Mouse (Mus musculus) adrenal gland, postnatal 14 days (tissue): Measurements from ENCODE around the gene Cdk5r1. TPM values are rescaled to one million over a fixed set of nuclear protein-coding genes. Genes with fewer than 3 reads are reported as not detected.

Source experiments
- DNase-seq: peaks from one replicate; pipeline ENCODE4 v3.0.0; 2021; ENCODE audit warnings: mixed read lengths
- total RNA-seq: library from RNA; stranded (reverse); gene quantifications from 2 replicates; pipeline ENCODE4 v1.2.3, GENCODE M21; 2021

The Cdk5r1 gene
- total RNA-seq, 1 experiment from 2014 or later, result 2.6 TPM

- no peak for DNase-seq
Measured at GRCm38 (mm10) chr11:80504519-80505385, 27.9 kb downstream of the Cdk5r1 start.

- no peak for DNase-seq
Measured at GRCm38 (mm10) chr11:80505581-80505980, 28.8 kb downstream of the Cdk5r1 start.

GRCm38 (mm10) chr11:80506483-80506882, 29.7 kb downstream of the Cdk5r1 start:
- no peak for DNase-seq

- DNase-seq, result no peak
Measured at GRCm38 (mm10) chr11:80507791-80508190, 31.0 kb downstream of the Cdk5r1 start.

- DNase-seq, result peak; percentile 22
Measured at GRCm38 (mm10) chr11:80508361-80509175, 31.7 kb downstream of the Cdk5r1 start.

- no peak for DNase-seq
Measured at GRCm38 (mm10) chr11:80509176-80509506, 32.3 kb downstream of the Cdk5r1 start.

- no peak for DNase-seq
Measured at GRCm38 (mm10) chr11:80510124-80510523, 33.3 kb downstream of the Cdk5r1 start.

GRCm38 (mm10) chr11:80512313-80513056, 35.7 kb downstream of the Cdk5r1 start:
- DNase-seq, result no peak

- no peak for DNase-seq
Measured at GRCm38 (mm10) chr11:80513796-80514195, 37.0 kb downstream of the Cdk5r1 start.

- no peak for DNase-seq
Measured at GRCm38 (mm10) chr11:80515346-80515745, 38.5 kb downstream of the Cdk5r1 start.

- no peak for DNase-seq
Measured at GRCm38 (mm10) chr11:80515895-80516294, 39.1 kb downstream of the Cdk5r1 start.

- DNase-seq, result no peak
Measured at GRCm38 (mm10) chr11:80518421-80519367, 41.9 kb downstream of the Cdk5r1 start.

GRCm38 (mm10) chr11:80521148-80521547, 44.3 kb downstream of the Cdk5r1 start:
- no peak for DNase-seq

GRCm38 (mm10) chr11:80522852-80523251, 46.0 kb downstream of the Cdk5r1 start:
- no peak for DNase-seq

- peak; percentile 42 for DNase-seq
Measured at GRCm38 (mm10) chr11:80523410-80523809, 46.6 kb downstream of the Cdk5r1 start.

- no peak for DNase-seq
Measured at GRCm38 (mm10) chr11:80524213-80524612, 47.4 kb downstream of the Cdk5r1 start.

GRCm38 (mm10) chr11:80527697-80528096, 50.9 kb downstream of the Cdk5r1 start:
- DNase-seq, result no peak

GRCm38 (mm10) chr11:80529149-80529548, 52.3 kb downstream of the Cdk5r1 start:
- no peak for DNase-seq
